Mouse (Mus musculus): ENCODE data around the gene Limch1.

DNA sequence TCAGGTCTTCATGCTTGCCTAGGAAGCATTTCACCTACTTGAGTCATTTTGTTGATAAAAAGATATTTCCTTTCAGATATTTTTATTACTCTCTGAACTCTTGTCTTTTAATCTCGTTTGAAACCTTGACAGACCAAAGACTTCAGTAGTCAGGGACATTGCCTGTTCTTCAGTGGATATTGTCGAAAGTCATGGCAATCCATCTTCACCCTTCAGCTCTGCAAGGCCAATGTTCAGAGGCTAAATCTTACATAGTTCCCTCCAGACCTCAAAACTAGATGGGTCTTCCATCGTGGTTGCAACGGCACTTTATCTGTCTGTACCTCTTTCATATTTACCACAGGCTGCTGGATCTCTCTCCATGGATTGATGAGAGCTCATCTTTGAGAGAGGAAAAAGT, 80.0 kb downstream of the Limch1 start:
- TF ChIP-seq CTCF (conservative IDR thresholded peaks at IDR 0.05; ENCODE audit: low read length) (no peak), POU5F1 (IDR thresholded peaks at IDR 0.05; ENCODE audit: borderline replicate concordance, low read length) (no peak)
